Mouse (Mus musculus): ENCODE data around the gene Fxyd2.

DNA sequence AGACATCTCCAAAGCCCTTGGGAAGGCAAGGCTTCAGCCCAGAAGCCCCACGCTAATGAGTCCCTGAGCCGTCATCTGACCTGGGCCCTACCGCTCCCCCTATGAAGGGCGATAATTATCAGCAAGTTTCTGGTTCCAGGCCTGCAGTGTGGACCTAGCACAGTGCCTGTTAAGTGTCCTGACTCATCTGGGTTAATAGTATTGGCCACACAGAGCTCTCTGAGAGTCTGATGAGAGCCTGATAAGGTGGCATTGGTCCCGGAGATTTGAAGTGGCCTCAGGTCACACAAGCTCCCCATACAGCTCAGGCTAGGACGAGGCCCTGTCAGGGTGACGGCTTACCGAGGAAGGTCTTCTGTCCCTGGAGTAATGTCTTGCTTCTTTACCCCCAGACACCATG is 9.9 kb upstream of the Fxyd2 start:
- no peak for TF ChIP-seq CTCF (IDR thresholded peaks at IDR 0.05; ENCODE audit: extremely low read depth, insufficient read depth, insufficient read length, insufficient replicate concordance)
- no peak for TF ChIP-seq POLR2A (IDR thresholded peaks at IDR 0.05; ENCODE audit: low read depth, low read length)

All from spleen, adult 2 months (tissue).